Mouse (Mus musculus) telencephalon, adult 2 months (tissue): ENCODE measurements at regions not wholly inside any gene's neighbourhood (a gene's known extent, or its start where the extent isn't known, plus 50 kb on each side); places are given as distances from the start of the nearest gene placed in this dataset.

ENCODE experiments used
- DNase-seq: peaks from one replicate; pipeline ENCODE4 v3.0.0-alpha.2; 2011; ENCODE audit warnings: low read depth, low spot score

GRCm38 (mm10) chrX:156736951-156737553, 678.1 kb downstream of the Phex start:
- no peak for DNase-seq

GRCm38 (mm10) chrX:156692236-156692635, 722.9 kb downstream of the Phex start:
- DNase-seq: peak; percentile 5

- no peak for DNase-seq
Observed at GRCm38 (mm10) chrX:156677911-156678310, 737.2 kb downstream of the Phex start.

GRCm38 (mm10) chrX:156673661-156674060, 741.5 kb downstream of the Phex start:
- no peak for DNase-seq

- no peak for DNase-seq
Observed at GRCm38 (mm10) chrX:156669521-156669920, 745.6 kb downstream of the Phex start.
